Mouse (Mus musculus) heart, embryonic 11.5 days (tissue): ENCODE measurements at regions not wholly inside any gene's neighbourhood (a gene's known extent, or its start where the extent isn't known, plus 50 kb on each side); places are given as distances from the start of the nearest gene placed in this dataset.

Source experiments
- ATAC-seq: fragments of 200-750 bp; cut with Nextera tagmentation; replicated peaks from 2 replicates; pipeline ENCODE4 v1.8.0; 2017; ENCODE audit warnings: moderate library complexity; ENCODE audit not compliant: insufficient number of reproducible peaks, low FRiP score, low TSS enrichment
- H3K27ac ChIP-seq: fragments of 300-500 bp; sonication (generic); 2 replicates; pipeline ENCODE4 v1.5.1; 2014; ENCODE audit warnings: mild to moderate bottlenecking, low read depth, low read length
- H3K27me3 ChIP-seq: fragments of 300-500 bp; sonication (generic); 2 replicates; pipeline ENCODE4 v1.6.1; 2014; ENCODE audit warnings: mild to moderate bottlenecking, low read length, mixed read lengths; ENCODE audit not compliant: control insufficient read depth, insufficient read depth
- H3K36me3 ChIP-seq: fragments of 300-500 bp; sonication (generic); 2 replicates; pipeline ENCODE4 v1.6.1; 2014; ENCODE audit warnings: mild to moderate bottlenecking, low read length, moderate library complexity, mixed read lengths; ENCODE audit not compliant: control insufficient read depth, insufficient read depth
- H3K4me1 ChIP-seq: fragments of 300-500 bp; sonication (generic); 2 replicates; pipeline ENCODE4 v1.6.1; 2014; ENCODE audit warnings: low read length; ENCODE audit not compliant: control insufficient read depth, insufficient read depth
- H3K4me2 ChIP-seq: fragments of 300-500 bp; sonication (generic); 2 replicates; pipeline ENCODE4 v1.6.1; 2014; ENCODE audit warnings: mild to moderate bottlenecking, moderate library complexity
- H3K4me3 ChIP-seq: fragments of 300-500 bp; sonication (generic); 2 replicates; pipeline ENCODE4 v1.5.1; 2014; ENCODE audit warnings: low read depth, low read length
- H3K9ac ChIP-seq: fragments of 300-500 bp; sonication (generic); 2 replicates; pipeline ENCODE4 v1.6.1; 2014; ENCODE audit warnings: mild to moderate bottlenecking, low read depth, low read length, moderate library complexity
- H3K9me3 ChIP-seq: fragments of 300-500 bp; sonication (generic); replicated peaks from 2 replicates; pipeline ENCODE4 v1.6.1; 2016; ENCODE audit warnings: low read length; ENCODE audit not compliant: control insufficient read depth
- WGBS: fragments of 180-500 bp; shearing (Covaris S2); extraction: QIAGEN DNeasy Blood & Tissue Kit; methylation state at CpG from one replicate; pipeline ENCODE4 v1.1.7; 2014; ENCODE audit not compliant: insufficient replicate concordance; 5-methylcytosine and 5-hydroxymethylcytosine counted together

- H3K9ac ChIP-seq = no peak overlapping the region
- no peak overlapping the region for H3K27ac ChIP-seq
- no peaks in the 10 kb centered on the region for H3K27me3 ChIP-seq
- H3K4me2 ChIP-seq = no peak overlapping the region
- no peak for ATAC-seq
- no peaks in the 10 kb centered on the region for H3K4me1 ChIP-seq
- 77% methylated on average over 5 of the region's 5 CpGs for WGBS
- no peaks in the 10 kb centered on the region for H3K9me3 ChIP-seq
- H3K4me3 ChIP-seq = no peak overlapping the region
- no peaks in the 10 kb centered on the region for H3K36me3 ChIP-seq
Measured at GRCm38 (mm10) chr15:27341518-27341976, 124.9 kb upstream of the Ank start.

- no peaks in the 10 kb centered on the region for H3K9me3 ChIP-seq
- H3K4me2 ChIP-seq = no peak overlapping the region
- H3K27ac ChIP-seq = no peak overlapping the region
- no peaks in the 10 kb centered on the region for H3K36me3 ChIP-seq
- no peak overlapping the region for H3K9ac ChIP-seq
- no peak for ATAC-seq
- no peak overlapping the region for H3K4me3 ChIP-seq
- no peaks in the 10 kb centered on the region for H3K4me1 ChIP-seq
- no peaks in the 10 kb centered on the region for H3K27me3 ChIP-seq
- 65% methylated on average over 6 of the region's 6 CpGs for WGBS
Measured at GRCm38 (mm10) chr15:27358441-27358840, 108.0 kb upstream of the Ank start.

- no peaks in the 10 kb centered on the region for H3K36me3 ChIP-seq
- no peak overlapping the region for H3K4me2 ChIP-seq
- no peaks in the 10 kb centered on the region for H3K9me3 ChIP-seq
- no peak for ATAC-seq
- 61% methylated on average over 1 of the region's 1 CpGs for WGBS
- H3K9ac ChIP-seq = no peak overlapping the region
- no peaks in the 10 kb centered on the region for H3K4me1 ChIP-seq
- H3K27me3 ChIP-seq = no peaks in the 10 kb centered on the region
- no peak overlapping the region for H3K4me3 ChIP-seq
- H3K27ac ChIP-seq = no peak overlapping the region
Measured at GRCm38 (mm10) chr15:27359271-27359670, 107.2 kb upstream of the Ank start.

GRCm38 (mm10) chr15:27374517-27374916 lies 92.0 kb upstream of the Ank start:
- 50% methylated on average over 1 of the region's 1 CpGs for WGBS
- no peak for ATAC-seq
- no peaks in the 10 kb centered on the region for H3K36me3 ChIP-seq
- H3K27me3 ChIP-seq = no peaks in the 10 kb centered on the region
- H3K4me1 ChIP-seq = no peaks in the 10 kb centered on the region
- H3K4me2 ChIP-seq = no peak overlapping the region
- no peak overlapping the region for H3K27ac ChIP-seq
- no peak overlapping the region for H3K9ac ChIP-seq
- no peaks in the 10 kb centered on the region for H3K9me3 ChIP-seq
- no peak overlapping the region for H3K4me3 ChIP-seq

GRCm38 (mm10) chr15:27378601-27379094 lies 87.8 kb upstream of the Ank start:
- Histone ChIP-seq H3K4me3 (no peak overlapping the region), H3K9ac (no peak overlapping the region), H3K9me3 (no peaks in the 10 kb centered on the region), H3K4me1 (no peaks in the 10 kb centered on the region), H3K4me2 (no peak overlapping the region), H3K27me3 (no peaks in the 10 kb centered on the region), H3K36me3 (no peaks in the 10 kb centered on the region), H3K27ac (no peak overlapping the region)
- WGBS = 73% methylated on average over 3 of the region's 3 CpGs
- no peak for ATAC-seq

GRCm38 (mm10) chr15:27380436-27380945 lies 86.0 kb upstream of the Ank start:
- no peak for ATAC-seq
- no peak overlapping the region for H3K4me2 ChIP-seq
- no peaks in the 10 kb centered on the region for H3K36me3 ChIP-seq
- H3K4me3 ChIP-seq = no peak overlapping the region
- H3K9ac ChIP-seq = no peak overlapping the region
- no peaks in the 10 kb centered on the region for H3K27me3 ChIP-seq
- H3K9me3 ChIP-seq = no peaks in the 10 kb centered on the region
- WGBS = 79% methylated on average over 4 of the region's 4 CpGs
- no peaks in the 10 kb centered on the region for H3K4me1 ChIP-seq
- no peak overlapping the region for H3K27ac ChIP-seq

GRCm38 (mm10) chr15:27381565-27381964 lies 84.9 kb upstream of the Ank start:
- Histone ChIP-seq H3K4me3 (no peak overlapping the region), H3K27me3 (no peaks in the 10 kb centered on the region), H3K36me3 (no peaks in the 10 kb centered on the region), H3K4me1 (no peaks in the 10 kb centered on the region), H3K9ac (no peak overlapping the region), H3K4me2 (no peak overlapping the region), H3K9me3 (no peaks in the 10 kb centered on the region), H3K27ac (no peak overlapping the region)
- no peak for ATAC-seq
- WGBS = 69% methylated on average over 2 of the region's 2 CpGs

- 93% methylated on average over 2 of the region's 2 CpGs for WGBS
- ATAC-seq = no peak
- Histone ChIP-seq H3K4me1 (no peaks in the 10 kb centered on the region), H3K36me3 (no peaks in the 10 kb centered on the region), H3K4me3 (no peak overlapping the region), H3K9me3 (no peaks in the 10 kb centered on the region), H3K9ac (no peak overlapping the region), H3K27ac (no peak overlapping the region), H3K27me3 (no peaks in the 10 kb centered on the region), H3K4me2 (no peak overlapping the region)
Measured at GRCm38 (mm10) chr15:27390567-27390966, 75.9 kb upstream of the Ank start.

- Histone ChIP-seq H3K27me3 (no peaks in the 10 kb centered on the region), H3K4me3 (no peak overlapping the region), H3K4me2 (peak overlapping the region; percentile 16; the same call in 1 of the 2 replicates), H3K9ac (no peak overlapping the region), H3K27ac (no peak overlapping the region), H3K36me3 (no peaks in the 10 kb centered on the region), H3K9me3 (no peaks in the 10 kb centered on the region), H3K4me1 (no peaks in the 10 kb centered on the region)
- 0 out of 2 replicates have a peak, but pooled peaks have one; percentile 18 for ATAC-seq
- 65% methylated on average over 20 of the region's 20 CpGs for WGBS
Measured at GRCm38 (mm10) chr15:27405721-27406161, 60.7 kb upstream of the Ank start.
